Mouse (Mus musculus) liver, postnatal 0 days (tissue): ENCODE data around the gene Suclg2.

Experiments
- CTCF ChIP-seq: sonication (generic); IDR thresholded peaks from 2 replicates; pipeline ENCODE4 v1.5.1; 2016; ENCODE audit warnings: antibody characterized with exemption, low read depth
- EP300 ChIP-seq: IDR thresholded peaks from 2 replicates; pipeline ENCODE4 v1.6.1; 2016; ENCODE audit warnings: antibody characterized with exemption, low read depth, mild to moderate bottlenecking

GRCm38 (mm10) chr6:95499639-95500038 is 219.0 kb downstream of the Suclg2 start:
- TF ChIP-seq CTCF (no peak), EP300 (no peak)
